Mouse (Mus musculus): ENCODE measurements around the gene Klk1.

Klk1 gene

DNA sequence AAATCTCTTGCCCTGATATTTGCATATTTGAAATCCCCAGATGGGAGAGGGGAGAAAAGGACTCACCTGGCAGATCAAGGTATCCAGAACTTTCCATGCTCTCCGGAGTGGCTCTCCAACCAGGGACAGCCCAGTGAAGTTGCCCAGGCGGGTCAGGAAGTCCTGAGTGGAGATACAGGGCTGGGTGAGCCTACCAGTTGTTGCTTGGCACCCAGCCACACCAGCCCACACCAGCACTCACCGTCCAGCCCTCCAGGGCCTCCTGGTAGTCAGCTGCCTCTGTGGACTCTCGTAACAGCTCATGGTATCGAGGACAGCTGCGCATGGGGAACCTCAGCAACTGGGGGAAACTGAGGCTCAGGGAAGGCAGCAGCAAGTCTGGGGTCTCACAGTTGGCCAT lies 29.8 kb downstream of the Klk1 start:
- peak; percentile 18 to 20 for DNase-seq

DNA sequence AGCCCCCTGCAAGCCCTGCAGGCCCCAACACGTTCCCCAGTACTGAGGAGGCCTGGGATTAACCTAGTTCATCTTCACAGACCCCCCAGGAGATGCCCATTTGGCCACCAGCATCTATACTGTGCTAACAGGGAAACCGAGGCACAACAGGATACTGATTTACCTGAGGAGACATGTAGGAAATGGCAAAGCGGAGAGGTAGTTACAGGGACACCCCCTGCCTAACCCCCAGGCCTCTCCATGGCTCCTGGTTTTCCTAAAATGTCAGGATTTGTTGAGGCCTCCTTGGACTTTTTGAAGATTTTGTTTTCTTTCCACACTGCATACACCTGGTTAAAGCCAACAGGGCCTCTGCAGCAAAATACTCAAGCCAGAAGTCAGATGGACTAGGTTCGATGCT lies 32.1 kb downstream of the Klk1 start, which contains the start of gene Acp4:
Gene Acp4, minus strand, starts transcription at position 101 of the 400 bp plus-strand sequence.
- DNase-seq, result no peak

GRCm38 (mm10) chr7:44260410-44260809 lies 35.2 kb downstream of the Klk1 start:
- no peak for DNase-seq

DNA sequence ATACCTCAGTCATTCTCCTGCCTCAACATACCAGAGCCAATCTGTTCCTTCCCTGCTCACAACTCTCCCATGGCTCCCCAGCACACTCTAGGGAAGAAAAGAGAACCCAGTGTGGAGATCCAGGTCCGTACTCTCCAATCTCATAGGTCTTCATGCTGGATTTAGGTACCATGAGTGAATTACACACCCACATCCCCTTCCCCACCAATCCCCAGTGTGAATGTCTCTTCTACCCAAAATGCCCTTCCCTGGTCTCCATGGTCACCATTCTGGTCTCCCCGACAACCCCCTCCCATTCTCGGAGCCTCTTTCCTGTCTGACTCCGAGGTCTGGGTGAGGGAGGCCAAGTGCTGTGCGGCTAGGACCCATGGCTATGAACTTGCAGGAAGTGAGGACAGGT lies 36.0 kb downstream of the Klk1 start, which contains the start of gene Gm15517:
Gene Gm15517, plus strand, starts transcription at position 301 of the 400 bp plus-strand sequence.
- DNase-seq, result no peak

GRCm38 (mm10) chr7:44262791-44263643 lies 37.9 kb downstream of the Klk1 start:
- peak; percentile 96 to 97 for DNase-seq

- no peak for DNase-seq
These were observed 43.0 kb downstream of the Klk1 start for GRCm38 (mm10) chr7:44268117-44268516.

- DNase-seq, result no peak
These were observed 44.2 kb downstream of the Klk1 start for GRCm38 (mm10) chr7:44269397-44269796.

GRCm38 (mm10) chr7:44271309-44271708 lies 46.1 kb downstream of the Klk1 start:
- peak; percentile 22 to 23 for DNase-seq

DNA sequence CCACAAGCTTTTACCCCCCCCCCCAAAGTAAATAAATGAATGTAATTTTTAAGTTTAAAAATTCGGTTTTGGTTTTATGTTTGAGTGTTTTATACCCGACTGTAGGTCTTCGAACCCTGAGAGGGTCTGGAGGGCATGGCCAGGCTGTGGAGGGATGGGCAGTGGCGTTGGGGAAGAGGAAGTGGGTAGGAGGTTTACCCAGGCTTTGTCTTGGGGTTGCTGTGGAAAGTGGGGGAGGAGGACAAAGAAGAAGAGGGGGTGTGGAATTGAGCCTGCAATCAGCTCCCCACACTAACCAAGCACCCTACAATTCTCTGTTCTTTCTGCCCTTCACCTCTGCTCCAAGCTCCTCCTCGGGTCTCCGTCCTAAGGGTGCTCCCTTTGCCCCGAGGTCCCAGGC lies 47.4 kb downstream of the Klk1 start:
- DNase-seq, result no peak

- DNase-seq, result no peak
These were observed 48.3 kb downstream of the Klk1 start for GRCm38 (mm10) chr7:44273446-44273845.

- no peak for DNase-seq
These were observed 48.9 kb downstream of the Klk1 start for GRCm38 (mm10) chr7:44274096-44274495.

GRCm38 (mm10) chr7:44275546-44275945 lies 50.4 kb downstream of the Klk1 start:
- DNase-seq, result no peak

- DNase-seq, result no peak
These were observed 51.5 kb downstream of the Klk1 start for GRCm38 (mm10) chr7:44276461-44277249.

- DNase-seq, result peak; percentile 51 to 56
These were observed 52.1 kb downstream of the Klk1 start for GRCm38 (mm10) chr7:44277250-44277622.
